Mouse (Mus musculus) T-helper 2 cell (primary cell): Measurements from ENCODE around the gene Nfat5.

Source experiments
- in situ Hi-C: fragments of 300-600 bp; cut with MboI, MseI; formaldehyde crosslinking; loops from one replicate; pipeline ENCODE4 v1.15.1; 2025; ENCODE audit warnings: high pct_unique_total_duplicates

Nfat5 gene

DNA sequence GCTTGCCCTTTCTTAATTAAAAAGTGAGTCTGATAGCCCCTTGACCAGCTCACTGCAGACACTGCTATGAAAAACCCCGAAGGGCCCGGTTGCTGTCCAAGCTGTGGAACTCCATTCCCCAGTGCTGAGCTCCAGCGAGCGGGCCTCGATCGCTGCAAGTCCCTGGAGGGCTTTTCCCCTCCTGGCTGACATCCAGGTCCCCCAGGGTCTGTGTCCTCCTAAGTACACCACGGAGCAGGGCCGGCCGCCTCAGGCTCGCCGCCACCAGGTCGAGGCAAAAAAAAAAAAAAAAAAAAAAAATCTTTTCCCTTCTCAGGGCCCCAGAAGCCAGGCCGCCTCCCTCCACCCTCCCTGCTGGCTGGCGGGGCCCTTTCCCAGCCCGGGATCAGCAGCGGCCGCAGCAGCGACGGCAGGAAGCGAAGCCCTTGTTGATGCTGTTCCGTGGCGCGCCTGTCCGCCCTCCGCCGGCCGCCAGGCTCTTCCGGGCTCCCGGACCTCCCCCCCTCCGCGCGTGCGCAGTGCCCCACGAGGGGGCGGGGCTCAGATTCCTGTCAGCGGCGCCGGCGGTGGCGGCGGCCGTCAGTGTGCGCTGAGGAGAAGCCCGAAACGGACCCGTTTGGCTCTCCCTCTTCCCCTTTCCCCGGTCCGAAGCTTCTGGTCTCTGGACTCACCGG is at the start of gene Nfat5:
Nfat5 (plus strand) TSS at position 543 of the 674 bp plus-strand sequence.
- in situ Hi-C loops: no loop called here

DNA sequence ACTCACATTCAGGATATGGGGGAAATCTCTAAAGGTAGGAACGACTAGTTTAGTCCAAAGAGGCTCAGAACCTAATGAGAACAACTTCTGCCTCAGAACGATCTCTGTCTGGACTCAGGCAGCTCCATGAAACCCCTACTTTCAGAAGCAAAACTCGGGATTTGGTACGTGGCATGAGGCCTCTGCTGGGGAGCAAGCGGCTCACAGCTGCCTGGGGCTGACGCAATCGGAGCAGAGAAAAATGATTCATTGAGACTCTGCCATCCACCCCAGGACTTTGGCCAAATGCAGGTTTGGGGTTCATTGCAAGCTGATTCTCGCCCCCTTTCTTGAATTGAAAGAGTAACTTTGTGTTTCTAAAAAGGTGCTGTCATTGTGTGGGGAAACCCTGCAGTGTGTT is 49.1 kb upstream of the Nfat5 start:
- in situ Hi-C loops: no loop called here

DNA sequence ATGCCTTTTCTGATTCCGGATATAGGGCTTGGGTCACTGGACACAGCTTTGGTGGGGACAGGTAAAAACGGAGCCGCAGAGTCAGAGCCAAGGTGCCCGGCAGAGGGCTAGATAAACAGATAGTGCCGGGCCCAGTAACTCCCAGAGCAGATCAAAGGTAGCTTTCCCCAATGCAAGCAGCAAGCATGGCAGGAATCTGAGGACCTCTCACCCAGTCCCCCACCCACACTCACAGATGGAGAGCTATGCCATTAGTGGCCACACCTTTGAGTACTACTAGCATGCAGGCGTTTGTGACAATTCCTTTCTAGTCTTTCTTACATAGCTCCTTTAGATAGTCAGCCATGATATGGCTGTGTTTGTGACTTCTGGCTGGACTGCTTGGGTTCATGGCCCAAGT is 44.8 kb upstream of the Nfat5 start:
- in situ Hi-C loops: no loop called here

DNA sequence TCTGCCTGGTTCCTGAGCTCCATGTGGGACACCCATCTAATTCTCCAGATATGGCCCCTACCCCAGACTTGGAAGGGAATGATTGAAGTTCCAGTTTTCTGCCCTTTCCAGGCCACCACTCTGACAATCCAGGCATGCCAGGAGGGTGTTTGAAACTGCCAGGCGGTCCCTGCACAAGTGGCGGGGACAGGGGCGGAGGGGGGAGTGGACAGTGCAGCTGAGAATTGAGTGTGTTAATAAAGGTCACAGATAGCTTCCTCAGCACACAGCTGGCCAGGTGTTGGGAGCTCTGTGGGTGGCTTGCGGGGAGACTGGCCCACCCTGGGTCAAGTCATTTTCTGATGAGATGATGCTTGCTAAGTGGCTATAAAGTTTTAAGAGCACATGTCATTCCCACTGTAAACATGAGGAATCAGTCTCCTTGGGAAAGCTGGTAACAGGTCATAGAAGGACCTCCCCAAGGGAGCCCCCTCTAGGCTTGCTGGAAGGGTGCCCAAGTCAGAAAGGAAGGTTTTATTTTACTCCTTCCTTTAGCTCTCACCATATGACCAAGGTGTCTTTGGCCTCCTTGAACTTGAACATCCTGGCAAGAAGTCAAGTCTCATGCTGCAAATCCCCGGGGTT is 41.7 kb upstream of the Nfat5 start:
- in situ Hi-C loops: no loop called here

DNA sequence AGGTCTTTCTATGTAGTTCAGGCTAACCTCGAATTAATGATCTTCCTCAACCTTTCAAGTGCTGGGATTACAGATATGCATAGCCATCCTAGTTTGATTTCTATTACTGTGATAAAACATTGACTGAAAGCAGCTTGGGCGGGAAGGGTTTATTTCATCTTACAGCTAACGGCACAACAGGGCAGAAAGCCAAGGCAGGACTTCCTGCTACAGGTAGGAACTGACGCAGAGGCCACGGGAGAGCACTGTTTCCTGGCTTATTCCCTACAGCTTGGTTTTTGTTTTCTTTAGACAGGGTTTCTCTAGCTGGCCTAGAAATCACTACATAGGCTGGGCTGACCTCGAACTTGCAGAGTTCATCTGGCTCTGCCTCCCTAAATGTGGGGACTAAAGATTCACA is 40.1 kb upstream of the Nfat5 start:
- in situ Hi-C loops: no loop called here

DNA sequence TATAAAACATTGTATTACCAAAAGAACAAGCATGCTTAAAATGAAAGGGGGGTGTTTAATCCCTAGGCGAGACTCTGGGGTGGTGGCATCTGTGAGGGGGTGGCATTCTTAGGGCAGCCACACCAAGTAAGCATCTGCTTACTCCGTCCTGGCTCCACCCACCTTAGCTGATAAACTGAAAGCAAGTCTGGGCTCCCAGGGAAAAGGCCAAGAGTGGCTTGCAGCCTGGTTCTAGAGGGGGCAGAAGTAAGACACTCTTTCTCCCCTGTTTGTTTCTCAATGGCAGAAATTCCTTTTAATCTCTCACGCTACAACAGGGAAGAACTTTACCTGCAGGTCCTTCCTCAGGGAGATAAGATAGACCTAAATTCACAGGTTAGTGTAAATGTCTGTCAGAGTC is 38.9 kb upstream of the Nfat5 start:
- in situ Hi-C loops: no loop called here

DNA sequence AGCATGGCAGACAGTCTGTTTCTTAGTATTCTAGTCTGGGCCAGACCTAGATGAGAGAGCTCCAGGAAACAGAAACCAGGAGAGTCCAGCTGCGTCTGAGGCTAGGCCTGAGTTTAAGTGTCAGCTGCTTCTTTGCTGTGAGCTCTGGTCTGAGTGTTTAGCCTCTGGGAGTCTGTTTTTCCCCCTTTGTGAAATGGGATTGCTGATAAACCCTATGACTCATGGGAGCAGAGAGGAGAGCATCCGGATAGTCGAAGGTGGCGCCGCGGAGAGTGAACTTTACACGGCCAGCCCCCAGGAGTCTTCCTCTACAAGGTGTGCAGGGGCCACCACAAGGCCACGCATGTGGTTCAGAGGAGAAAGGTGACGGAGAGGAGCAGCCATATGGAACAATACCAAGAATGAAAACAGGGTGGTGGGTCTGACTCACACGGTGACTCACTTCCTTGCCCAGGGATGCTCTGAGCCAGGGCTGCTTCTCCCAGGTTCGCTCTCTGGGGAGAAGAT is 38.3 kb upstream of the Nfat5 start:
- in situ Hi-C loops: no loop called here

DNA sequence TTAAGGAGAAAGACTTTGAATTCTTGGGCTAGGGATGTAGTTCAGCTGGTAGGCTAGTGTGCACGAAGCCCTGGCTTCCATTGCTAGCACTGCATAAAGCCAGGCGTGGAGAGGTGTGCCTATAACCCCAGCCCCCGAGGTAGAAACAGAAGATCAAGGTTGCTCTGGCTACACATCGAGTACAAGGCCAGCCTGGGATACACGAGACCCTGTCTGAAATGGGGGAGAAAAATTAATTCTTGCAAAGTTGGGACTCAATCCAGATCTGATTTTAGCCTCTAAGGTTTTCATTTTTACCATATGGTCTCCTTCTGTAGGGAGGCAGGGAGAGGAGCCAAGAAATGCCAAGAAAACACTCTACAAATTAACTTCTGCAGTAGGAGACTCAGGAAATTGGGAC is 36.0 kb upstream of the Nfat5 start:
- in situ Hi-C loops: no loop called here

DNA sequence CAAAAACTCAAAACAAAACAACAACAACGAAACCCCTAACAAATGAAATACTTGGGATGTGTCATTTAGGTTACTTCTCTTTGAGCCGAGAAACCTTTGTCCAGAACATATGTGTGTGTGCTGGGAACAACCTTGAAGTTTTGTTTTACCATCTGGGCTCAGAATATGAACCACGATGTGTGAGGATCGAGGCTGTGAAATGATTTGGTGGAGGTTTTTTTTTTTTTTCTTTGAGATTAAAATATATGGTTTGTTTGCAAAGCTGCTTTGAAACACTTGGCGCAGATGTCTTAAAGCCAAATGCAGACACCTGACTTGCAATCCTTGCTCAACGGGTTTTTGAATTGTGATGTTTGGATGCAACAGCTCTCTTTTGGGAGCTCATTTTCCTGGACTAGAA is 33.1 kb upstream of the Nfat5 start:
- in situ Hi-C loops: no loop called here

DNA sequence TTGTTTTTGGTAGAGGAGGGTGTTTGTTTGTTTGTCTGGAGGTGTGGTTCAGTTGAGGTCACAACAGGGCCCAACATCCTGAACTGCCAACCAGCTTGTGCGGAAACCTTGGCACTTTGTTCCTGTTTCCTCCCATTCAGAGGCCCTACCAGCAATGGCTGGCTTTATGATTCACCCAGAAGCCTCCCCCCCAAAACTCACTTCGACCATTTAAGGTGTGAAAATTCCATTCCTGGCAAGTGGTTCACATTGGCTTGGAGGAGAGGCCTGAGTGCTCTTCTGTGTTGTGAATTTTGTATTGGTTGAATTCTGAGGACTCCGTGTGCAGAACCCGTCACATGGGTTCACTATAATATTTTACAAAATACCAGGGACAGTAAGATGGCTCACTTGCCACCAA is 32.1 kb upstream of the Nfat5 start:
- in situ Hi-C loops: no loop called here

DNA sequence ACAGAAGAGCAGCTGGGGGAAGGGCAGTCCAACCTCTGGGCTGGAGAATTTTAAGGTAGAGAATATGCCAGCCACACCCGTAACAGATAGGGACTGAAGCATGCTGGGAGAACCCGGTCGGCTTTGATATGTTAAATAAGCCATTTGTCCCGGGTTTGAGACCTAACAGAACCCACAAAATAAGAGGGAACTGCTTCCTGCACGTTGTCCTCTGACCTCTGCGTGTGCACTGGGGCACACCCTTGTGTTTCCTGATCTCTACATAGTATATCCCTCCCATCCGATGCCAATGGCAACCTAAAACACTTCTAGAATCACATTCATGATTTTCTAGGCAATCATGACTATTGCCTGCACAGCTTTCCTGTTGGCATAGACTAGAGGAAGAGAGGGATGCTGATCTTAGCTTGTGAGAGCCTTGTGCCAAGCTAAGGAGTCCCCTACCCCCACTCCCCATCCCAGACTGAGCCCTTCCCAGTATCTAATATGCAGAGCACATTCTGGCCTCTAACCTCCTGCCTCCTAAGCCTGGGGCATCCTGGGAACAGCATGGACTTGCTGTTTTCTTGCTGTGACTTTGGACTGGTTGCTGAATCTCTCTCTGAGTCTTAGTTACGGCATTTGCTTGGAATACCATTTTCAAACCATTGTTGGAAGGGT is 31.1 kb upstream of the Nfat5 start:
- in situ Hi-C loops: no loop called here

DNA sequence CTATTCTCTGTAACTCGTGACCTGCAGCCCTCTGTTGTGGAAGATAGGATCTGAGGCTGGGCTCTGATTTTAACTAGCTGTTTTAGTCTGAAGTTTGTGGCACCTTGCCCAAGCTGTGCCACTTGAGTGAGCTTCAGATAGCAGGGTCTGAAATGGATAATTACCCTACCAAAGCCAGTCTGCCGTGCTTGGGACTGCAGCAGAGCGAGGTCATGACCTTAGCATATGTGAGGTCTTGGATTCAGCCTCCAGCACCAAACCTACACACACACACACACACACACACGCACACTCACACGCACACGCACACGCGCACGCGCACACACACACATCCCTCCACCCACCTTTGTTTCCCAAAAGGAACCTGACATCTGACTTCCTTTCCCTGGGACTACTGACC is 27.5 kb upstream of the Nfat5 start:
- in situ Hi-C loops: no loop called here

DNA sequence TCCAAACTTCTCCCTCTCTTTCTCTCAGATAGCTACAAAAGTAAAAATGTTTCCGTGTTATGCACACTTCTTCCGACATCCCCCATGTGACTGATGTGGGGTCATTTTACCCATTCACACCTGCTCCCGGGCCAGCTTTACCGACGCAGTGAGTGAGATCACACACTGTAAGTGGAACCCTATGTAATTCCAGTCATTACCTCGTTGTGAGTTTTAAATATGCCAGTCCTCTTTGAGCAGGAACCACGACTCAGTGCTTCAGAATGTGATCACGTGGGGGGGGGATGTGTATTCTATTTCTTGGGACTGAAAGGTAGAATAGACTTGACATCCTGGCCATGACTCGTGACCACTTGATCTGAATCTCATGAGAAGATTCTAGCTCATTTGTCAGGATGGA is 24.8 kb upstream of the Nfat5 start:
- in situ Hi-C loops: no loop called here

DNA sequence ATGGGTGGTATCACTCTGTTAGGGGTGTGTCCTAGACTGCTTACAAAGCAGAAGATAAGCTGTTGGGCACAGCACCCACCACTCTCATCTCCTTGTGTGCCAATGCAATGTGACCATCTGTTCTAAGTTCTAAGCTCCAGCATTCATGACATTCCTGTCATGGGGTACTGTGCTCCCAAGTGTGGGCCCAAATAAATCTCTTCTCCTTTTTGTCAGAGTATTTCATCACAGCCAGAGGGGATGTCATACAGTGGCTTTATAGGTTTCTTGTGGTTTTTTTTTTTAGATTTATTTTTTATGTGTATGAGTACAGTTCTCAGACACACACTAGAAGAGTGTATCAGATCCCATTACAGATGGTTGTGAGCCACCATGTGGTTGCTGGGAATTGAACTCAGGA is 24.1 kb upstream of the Nfat5 start:
- in situ Hi-C loops: no loop called here

DNA sequence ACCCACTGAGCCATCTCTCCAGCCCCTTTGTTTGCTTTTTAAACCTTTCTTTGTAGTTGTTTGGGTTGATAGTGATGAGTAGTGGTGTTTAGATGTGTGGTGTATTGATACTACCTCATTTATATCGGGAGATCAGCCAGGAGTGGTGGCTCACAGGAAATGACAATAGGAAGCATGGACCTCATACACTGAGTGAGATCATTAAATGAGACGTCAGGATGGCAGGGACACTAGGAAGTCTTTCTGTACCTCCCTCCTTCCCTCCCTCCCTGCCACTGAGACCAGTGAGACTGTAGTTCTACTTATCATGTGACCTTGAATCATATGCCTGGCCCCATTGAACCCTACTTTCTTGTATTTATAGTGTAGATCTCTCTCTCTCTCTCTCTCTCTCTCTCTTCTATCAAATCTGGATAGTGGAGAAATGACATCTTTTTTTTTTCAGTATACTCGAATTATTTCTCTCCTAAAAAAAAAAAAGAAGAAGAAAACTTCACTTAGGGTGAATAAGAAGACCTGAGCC is 23.6 kb upstream of the Nfat5 start:
- in situ Hi-C loops: loop anchor here (10.0 kb wide), 1 partner anchor 65 kb away; no protein-coding TSS in a partner anchor

DNA sequence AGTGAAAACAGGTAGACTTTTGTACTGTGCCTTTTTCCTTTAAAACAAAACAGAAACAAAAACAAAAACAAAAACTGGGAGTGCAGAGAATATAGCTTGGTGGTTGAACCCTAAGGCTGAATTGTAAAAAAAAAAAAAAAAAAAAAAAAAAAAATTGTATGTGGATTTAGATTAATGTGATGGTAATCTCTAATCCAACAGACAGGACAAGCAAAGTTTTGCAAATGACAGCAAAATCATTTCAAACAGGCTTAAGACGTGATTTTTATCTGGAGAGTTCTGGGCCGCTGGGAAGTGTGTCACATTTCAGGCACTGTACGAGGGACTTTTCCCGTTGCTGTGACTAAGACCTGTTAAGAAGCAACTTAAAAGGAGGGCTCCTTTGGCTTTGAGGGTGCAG is 23.0 kb upstream of the Nfat5 start:
- in situ Hi-C loops: loop anchor here (10.0 kb wide), 1 partner anchor 65 kb away; no protein-coding TSS in a partner anchor

DNA sequence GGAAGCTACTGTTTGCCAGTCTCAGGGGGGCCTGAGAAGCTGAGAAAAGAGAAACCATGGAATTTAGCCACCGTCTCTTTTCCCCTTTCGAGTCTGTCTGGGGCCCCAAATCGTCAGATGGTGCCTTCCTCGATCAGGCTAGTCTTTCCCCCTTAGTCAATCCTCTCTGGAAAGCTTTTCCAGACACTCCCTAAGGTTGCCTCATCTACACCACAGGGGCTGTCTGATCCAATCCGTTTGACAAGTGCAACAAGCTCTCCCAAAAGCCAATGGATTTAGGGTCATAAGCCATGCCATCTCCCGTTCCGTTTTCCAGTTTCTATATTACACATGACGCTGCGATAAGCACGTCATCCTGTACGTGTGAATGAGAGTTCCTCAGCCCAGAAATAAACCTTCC is 22.5 kb upstream of the Nfat5 start:
- in situ Hi-C loops: loop anchor here (10.0 kb wide), 1 partner anchor 66 kb away; no protein-coding TSS in a partner anchor

DNA sequence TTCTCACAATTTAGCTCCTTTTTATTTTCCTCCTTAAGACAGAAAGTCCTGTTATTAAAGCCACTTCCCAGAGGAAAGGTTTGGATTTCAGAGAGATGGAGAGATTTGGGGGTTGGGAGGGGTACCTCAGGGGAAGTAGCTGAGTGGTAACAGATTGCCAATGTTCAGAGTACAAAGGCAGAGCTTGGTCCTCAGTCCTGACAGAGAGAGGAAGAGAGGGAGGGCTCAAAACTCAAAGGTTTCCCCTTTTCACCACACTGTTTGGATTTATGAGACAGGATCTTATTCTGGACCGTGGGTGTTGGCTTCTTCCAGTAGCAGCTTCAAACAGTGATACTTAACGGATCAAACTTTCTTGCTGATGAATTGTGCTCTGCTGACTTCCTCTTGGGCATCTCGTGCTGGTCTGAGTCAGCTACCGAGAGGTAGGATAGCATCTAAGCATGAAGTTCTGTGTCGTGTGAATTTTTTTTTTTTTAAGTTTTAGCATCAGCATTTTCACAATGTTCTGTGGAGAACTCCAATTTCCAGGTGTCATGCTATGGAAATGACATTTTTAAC is 15.9 kb upstream of the Nfat5 start:
- in situ Hi-C loops: loop anchor here (10.0 kb wide), 1 partner anchor 73 kb away; no protein-coding TSS in a partner anchor

DNA sequence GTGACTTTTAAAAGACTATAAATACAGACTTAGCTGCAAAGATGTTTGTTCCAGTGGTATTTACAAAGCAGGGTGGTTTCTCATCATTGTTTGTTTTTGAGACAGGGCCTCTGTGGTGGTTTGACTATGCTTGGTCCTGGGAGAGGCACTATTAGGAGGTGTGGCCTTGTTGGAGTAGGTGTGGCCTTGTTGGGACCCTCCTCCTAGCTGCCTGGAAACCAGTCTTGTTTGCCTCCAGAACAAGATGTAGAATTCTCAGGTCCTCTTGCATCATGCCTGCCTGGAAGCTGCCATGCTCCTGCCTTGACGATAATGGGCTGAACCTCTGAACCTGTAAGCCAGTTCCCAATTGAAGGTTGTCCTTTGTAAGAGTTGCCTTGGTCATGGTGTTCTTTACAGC is 14.7 kb upstream of the Nfat5 start:
- in situ Hi-C loops: loop anchor here (10.0 kb wide), 1 partner anchor 74 kb away; no protein-coding TSS in a partner anchor

DNA sequence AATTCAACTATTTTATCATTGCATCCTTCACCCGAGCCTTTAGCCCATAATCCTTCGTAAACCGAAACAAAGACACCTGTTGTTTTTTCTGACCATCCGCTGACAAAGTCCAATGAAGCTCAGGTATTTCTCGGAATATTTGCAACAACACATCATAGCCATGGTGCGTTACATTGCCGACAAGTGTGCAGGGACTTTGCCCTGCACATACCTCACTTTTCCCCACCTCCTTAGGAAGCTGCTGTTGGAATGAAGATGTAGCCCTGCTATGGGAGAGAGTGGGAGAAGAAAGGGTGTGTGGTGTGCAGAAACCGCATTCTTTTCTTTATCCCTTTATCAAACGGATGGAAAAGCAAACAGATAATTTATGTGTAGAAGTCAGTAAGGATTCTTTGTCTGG is 6.6 kb upstream of the Nfat5 start:
- in situ Hi-C loops: loop anchor here (10.0 kb wide), 1 partner anchor 718 kb away; no protein-coding TSS in a partner anchor

DNA sequence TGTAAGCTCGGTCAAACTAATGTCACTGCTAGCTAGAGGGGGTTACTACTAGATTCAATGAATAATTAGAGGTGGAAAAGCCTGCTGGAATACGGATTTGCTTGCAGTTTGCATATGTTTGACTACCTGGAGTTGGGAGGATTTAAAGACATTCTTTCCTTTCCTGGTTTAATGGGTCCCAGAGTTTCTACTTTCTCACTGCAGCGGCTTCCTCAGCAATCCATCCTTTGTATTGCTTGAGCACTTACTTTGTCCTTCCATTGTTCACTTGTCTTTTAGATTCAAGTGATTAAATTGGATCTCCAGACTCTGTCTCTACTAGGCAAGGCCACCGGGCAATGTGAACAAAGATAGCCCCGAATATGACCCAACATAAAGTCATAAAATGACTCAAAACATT is 5.7 kb upstream of the Nfat5 start:
- in situ Hi-C loops: loop anchor here (10.0 kb wide), 1 partner anchor 717 kb away; no protein-coding TSS in a partner anchor

DNA sequence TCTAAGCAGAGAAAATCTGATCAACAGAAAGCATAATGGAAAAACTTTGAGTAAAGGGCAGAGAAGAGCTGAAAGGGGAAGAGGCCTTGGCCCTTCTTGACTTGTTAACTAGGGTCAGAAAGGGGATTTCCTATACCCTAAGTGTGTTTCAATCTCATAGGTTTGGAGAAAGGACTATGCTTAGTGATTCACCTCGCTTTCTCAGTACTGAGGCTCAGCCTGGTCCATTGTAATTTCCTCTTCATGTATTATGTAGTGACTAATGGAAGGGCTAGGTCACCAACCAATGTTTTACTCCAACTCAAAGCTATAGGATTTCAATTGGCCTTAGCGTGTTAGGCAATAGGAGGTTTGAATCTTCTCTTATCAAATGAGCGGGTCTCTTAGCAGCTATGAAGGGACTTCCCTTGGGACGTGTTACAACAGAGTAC is 2.1 kb upstream of the Nfat5 start:
- in situ Hi-C loops: no loop called here
